Mouse (Mus musculus) embryonic fibroblast, embryonic 13.5 days (primary cell): Measurements from ENCODE around the gene Tcea3. TPM values are rescaled to one million over a fixed set of nuclear protein-coding genes. Genes with fewer than 3 reads are reported as not detected.
A peak's percentile ranks its signal among the peaks of the same experiment; 100 is the strongest.

Source experiments
- H3K27ac ChIP-seq: 2 replicates; pipeline ENCODE4 v1.5.1; 2012; ENCODE audit warnings: low read length, control low read depth, inconsistent platforms; ENCODE audit not compliant: insufficient read depth
- H3K4me1 ChIP-seq: 2 replicates; pipeline ENCODE4 v1.6.1; 2011; ENCODE audit warnings: low read length; ENCODE audit not compliant: control insufficient read depth, insufficient read depth
- H3K4me3 ChIP-seq: 2 replicates; pipeline ENCODE4 v1.5.1; 2011; ENCODE audit warnings: mild to moderate bottlenecking, control low read depth, low read length; ENCODE audit not compliant: insufficient read depth
- CTCF ChIP-seq: IDR thresholded peaks from 2 replicates; pipeline ENCODE4 v1.5.1; 2011; ENCODE audit warnings: mild to moderate bottlenecking, control low read depth, low read length, moderate library complexity, borderline replicate concordance; ENCODE audit not compliant: insufficient read depth
- POLR2A ChIP-seq: IDR thresholded peaks from 2 replicates; pipeline ENCODE4 v1.6.1; 2011; ENCODE audit warnings: low read depth, mild to moderate bottlenecking, control low read depth, low read length, moderate library complexity
- polyA plus RNA-seq: library from polyadenylated mRNA; stranded (reverse); fragments of >200 nt; gene quantifications from 2 replicates; pipeline ENCODE4 v1.2.4, GENCODE M21; 2011; ENCODE audit warnings: low read depth; ENCODE audit not compliant: missing spikeins, insufficient read length

The Tcea3 gene
- polyA plus RNA-seq = 13.1 and 15.6 TPM in 2 replicates

GRCm38 (mm10) chr4:136247729-136248463, at the start of gene Tcea3:
TSS of gene Tcea3 (plus strand) at chr4:136247729.
- no peak within 1 kb of the TSS for H3K27ac ChIP-seq
- peak within 1 kb of the TSS; percentile 38 for H3K4me3 ChIP-seq
- H3K4me1 ChIP-seq = 0 out of 2 replicates have a peak, but pooled peaks cover 4% of the 10 kb centered on the region
- TF ChIP-seq CTCF (no peak), POLR2A (peak; percentile 40; the same call in 1 of the 2 replicates)

- no peak overlapping the region for H3K4me3 ChIP-seq
- H3K27ac ChIP-seq = no peak overlapping the region
- H3K4me1 ChIP-seq = no peaks in the 10 kb centered on the region
- TF ChIP-seq CTCF (no peak), POLR2A (no peak)
Measured at GRCm38 (mm10) chr4:136198846-136199245, 48.7 kb upstream of the Tcea3 start.

DNA sequence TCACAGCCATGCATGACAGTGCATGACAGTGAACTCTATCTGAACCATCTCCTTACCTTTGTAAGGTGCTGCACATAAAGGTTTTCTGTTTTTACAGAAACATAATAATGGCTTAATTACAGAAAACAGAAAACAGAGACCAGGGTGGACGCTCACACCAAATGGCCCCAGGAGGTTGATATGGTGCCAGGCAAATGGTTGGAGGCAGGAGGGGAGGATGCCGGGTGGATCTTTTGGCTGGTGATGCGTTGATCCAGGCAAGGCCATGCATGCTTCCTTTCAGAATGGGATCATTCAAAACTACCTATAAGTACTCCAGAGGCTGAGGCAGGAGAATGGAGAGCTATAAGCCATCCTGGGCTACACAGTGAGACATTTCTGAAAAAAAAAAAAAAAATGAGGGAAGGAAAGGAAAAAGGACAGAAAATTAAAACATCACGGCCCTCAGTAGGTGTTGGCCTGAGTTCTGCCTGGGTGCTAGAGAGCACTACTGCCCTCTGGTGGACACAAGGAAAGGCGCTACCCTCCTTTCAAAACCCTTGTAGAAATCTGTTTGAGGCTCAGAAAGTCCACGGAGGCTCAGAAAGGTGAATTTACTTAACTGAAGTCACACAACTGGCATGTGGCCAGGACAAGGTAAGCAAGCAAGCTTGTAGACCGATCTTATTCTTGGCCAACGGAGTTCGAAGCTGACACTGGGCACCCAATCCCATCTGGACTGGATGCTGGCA, 47.8 kb upstream of the Tcea3 start:
- Histone ChIP-seq H3K27ac (no peak overlapping the region), H3K4me3 (no peak overlapping the region), H3K4me1 (no peaks in the 10 kb centered on the region)
- TF ChIP-seq CTCF = peak; percentile 89
- no peak for TF ChIP-seq POLR2A

- no peak overlapping the region for H3K27ac ChIP-seq
- H3K4me1 ChIP-seq = no peaks in the 10 kb centered on the region; the same call in 1 of the 2 replicates
- TF ChIP-seq CTCF (peak; percentile 88), POLR2A (no peak)
- H3K4me3 ChIP-seq = no peak overlapping the region
Measured at GRCm38 (mm10) chr4:136202509-136202908, 45.0 kb upstream of the Tcea3 start.

GRCm38 (mm10) chr4:136204775-136205174, 42.8 kb upstream of the Tcea3 start:
- Histone ChIP-seq H3K27ac (no peak overlapping the region), H3K4me1 (no peaks in the 10 kb centered on the region; the same call in 1 of the 2 replicates), H3K4me3 (no peak overlapping the region)
- TF ChIP-seq CTCF (no peak), POLR2A (no peak)

DNA sequence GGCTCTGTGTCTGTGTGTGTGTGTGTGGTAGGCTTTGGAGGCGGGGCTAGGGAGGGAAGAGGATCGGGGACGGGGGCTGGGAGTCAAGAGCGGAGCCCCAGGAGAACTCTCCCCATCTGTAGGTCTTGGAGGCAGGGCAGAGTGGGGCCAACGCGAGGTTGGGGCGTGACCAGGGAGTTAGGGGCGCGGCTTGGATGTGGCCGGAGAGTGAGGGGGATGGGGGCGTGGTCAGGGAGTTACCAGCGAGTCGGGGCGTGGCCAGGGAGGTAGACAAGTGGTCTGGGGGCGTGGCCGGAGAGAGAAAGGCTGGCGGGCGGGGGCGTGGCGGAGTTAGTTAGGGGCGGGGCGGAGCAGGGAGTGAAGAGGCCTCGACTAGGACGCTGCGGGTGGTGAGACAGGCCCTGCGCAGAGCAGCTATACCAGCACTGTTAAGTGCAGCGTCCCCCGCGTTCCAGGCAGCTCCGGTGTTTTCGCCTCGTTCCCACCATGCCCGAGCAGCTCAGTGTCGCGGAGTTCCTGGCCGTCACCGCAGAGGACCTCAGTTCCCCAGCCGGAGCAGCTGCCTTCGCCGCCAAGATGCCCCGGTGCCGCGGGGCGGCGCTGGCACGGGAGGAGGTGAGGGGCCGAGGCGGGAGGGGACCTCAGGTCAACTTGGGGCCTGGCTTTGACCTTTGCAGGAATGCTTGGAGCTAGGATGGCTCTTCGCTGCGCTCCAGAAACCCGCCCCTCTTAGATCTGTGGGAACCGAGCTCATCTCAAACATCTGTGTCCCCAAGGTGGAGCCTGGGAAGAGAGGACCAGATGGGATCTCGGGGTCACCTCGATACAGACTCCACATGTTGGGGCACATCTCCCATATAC, 41.3 kb upstream of the Tcea3 start, which contains the start of gene Asap3:
Gene Asap3 (plus strand): TSS at position 333 of the 861 bp plus-strand sequence.
- TF ChIP-seq POLR2A = peak; percentile 95
- no peak for TF ChIP-seq CTCF
- H3K4me1 ChIP-seq = peaks cover 3% of the 10 kb centered on the region; the same call in 1 of the 2 replicates
- H3K4me3 ChIP-seq = peak within 1 kb of the TSS; percentile 43
- no peak within 1 kb of the TSS for H3K27ac ChIP-seq

- Histone ChIP-seq H3K27ac (no peak overlapping the region), H3K4me3 (peak overlapping the region; percentile 43), H3K4me1 (peaks cover 3% of the 10 kb centered on the region; the same call in 1 of the 2 replicates)
- no peak for TF ChIP-seq CTCF
Measured at GRCm38 (mm10) chr4:136206943-136207342, 40.6 kb upstream of the Tcea3 start.

DNA sequence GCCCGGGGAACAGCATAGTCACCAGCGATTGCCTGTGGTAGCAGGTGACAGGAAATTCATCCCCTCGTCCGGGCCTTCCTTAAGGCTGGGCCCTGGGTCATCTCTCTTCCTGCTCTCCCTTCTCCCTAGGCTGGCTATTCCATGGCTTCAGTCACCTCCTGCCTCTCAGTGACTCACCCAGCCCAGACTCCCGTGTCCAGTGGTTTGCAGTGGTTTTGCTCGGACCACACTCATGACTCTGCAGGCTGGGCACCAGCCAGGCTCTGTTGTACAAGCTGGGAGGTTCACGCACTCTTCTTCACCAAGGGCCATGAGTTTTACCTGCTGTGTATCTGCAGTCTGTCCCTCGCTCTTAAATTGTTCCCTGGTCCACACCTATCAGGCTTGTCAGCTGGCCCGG, 36.6 kb upstream of the Tcea3 start:
- TF ChIP-seq CTCF = no peak
- TF ChIP-seq POLR2A = no peak
- no peak overlapping the region for H3K4me3 ChIP-seq
- H3K4me1 ChIP-seq = peaks cover 3% of the 10 kb centered on the region; the same call in 1 of the 2 replicates
- H3K27ac ChIP-seq = no peak overlapping the region

DNA sequence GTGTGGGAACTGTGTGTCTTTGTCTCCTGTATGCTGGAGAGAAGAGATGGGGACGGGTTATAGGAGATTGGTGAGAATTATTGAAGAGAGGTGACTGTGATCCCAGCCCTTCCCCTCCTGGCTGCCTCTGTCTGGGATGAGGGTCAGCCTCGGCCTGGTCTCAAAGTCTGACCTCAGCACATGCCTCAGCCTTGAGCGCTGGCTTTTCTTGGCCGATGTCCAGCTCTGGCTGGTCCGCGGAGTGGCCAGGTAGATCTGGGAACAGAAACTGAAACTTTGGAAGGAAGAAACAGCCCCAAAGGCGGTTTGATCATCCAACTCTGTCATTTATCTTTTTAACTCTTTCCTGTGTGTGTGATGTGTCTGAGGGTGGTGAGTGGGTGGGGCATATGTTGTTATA, 33.9 kb upstream of the Tcea3 start:
- Histone ChIP-seq H3K27ac (no peak overlapping the region), H3K4me3 (no peak overlapping the region), H3K4me1 (peaks cover 6% of the 10 kb centered on the region; the same call in 1 of the 2 replicates)
- TF ChIP-seq CTCF (no peak), POLR2A (no peak)
